Mouse (Mus musculus) CH12.LX (cell line): Measurements from ENCODE around the gene Gmds. TPM values are rescaled to one million over a fixed set of nuclear protein-coding genes. Genes with fewer than 3 reads are reported as not detected.
A peak's percentile ranks its signal among the peaks of the same experiment; 100 is the strongest.

ENCODE experiments used
- DNase-seq: peaks from one replicate; pipeline ENCODE4 v3.0.0-alpha.2; 2013; ENCODE audit errors: extremely low read depth
- H3K27ac ChIP-seq: 2 replicates; pipeline ENCODE4 v1.5.1; 2012; ENCODE audit warnings: low read depth, mild to moderate bottlenecking, control low read depth, moderate library complexity; ENCODE audit not compliant: insufficient read depth
- H3K27me3 ChIP-seq: replicated peaks from 2 replicates; pipeline ENCODE3; 2012; ENCODE audit warnings: inconsistent platforms
- H3K36me3 ChIP-seq, 2 experiments: replicated peaks in 1 of 2; 2 replicates each; pipeline versions ENCODE3 to v1.6.1; 2012; ENCODE audit warnings: inconsistent platforms in 1 of 2, low read length in 1 of 2, mild to moderate bottlenecking in 1 of 2, mixed read lengths in 1 of 2, moderate library complexity in 1 of 2; ENCODE audit not compliant: control insufficient read depth in 1 of 2, insufficient read depth in 1 of 2
- H3K4me1 ChIP-seq, 2 experiments: 2 replicates each; pipeline ENCODE4 v1.6.1; 2012; ENCODE audit warnings: inconsistent platforms in 1 of 2, moderate library complexity in 1 of 2; ENCODE audit not compliant: insufficient read depth in 2 of 2, control insufficient read depth in 1 of 2
- H3K4me2 ChIP-seq: 2 replicates; pipeline ENCODE4 v1.6.1; 2012; ENCODE audit warnings: low read depth, mild to moderate bottlenecking, control low read depth; ENCODE audit not compliant: poor library complexity, insufficient read depth, severe bottlenecking
- H3K4me3 ChIP-seq, 3 experiments: fragments of 150-350 bp in 1 of 3; sonication (generic) in 1 of 3; replicated peaks in 1 of 3; 2 replicates each; pipeline versions ENCODE3 to v1.5.1; 2011 to 2012; ENCODE audit warnings: low read depth in 2 of 3, low read length in 2 of 3, mild to moderate bottlenecking in 2 of 3, moderate library complexity in 2 of 3, control low read depth in 1 of 3, improper control_type of control experiment in 1 of 3, inconsistent platforms in 1 of 3, mixed read lengths in 1 of 3; ENCODE audit not compliant: poor library complexity in 1 of 3
- H3K79me2 ChIP-seq: replicated peaks from 2 replicates; pipeline ENCODE4 v1.6.1; 2012; ENCODE audit warnings: mild to moderate bottlenecking, moderate library complexity; ENCODE audit not compliant: control insufficient read depth, poor library complexity, insufficient read depth, severe bottlenecking; ENCODE audit errors: extremely low read depth
- H3K9ac ChIP-seq: 2 replicates; pipeline ENCODE4 v1.6.1; 2012; ENCODE audit warnings: low read depth, mild to moderate bottlenecking, control low read depth, moderate library complexity; ENCODE audit not compliant: insufficient read depth
- H3K9me3 ChIP-seq: replicated peaks from 2 replicates; pipeline ENCODE3; 2012; ENCODE audit warnings: low read length, inconsistent platforms, mixed read lengths
- CHD2 ChIP-seq: IDR thresholded peaks from 2 replicates; pipeline ENCODE4 v1.6.1; 2011; ENCODE audit warnings: low read length, improper control_type of control experiment
- E2F4 ChIP-seq: IDR thresholded peaks from 2 replicates; pipeline ENCODE4 v1.6.1; 2011; ENCODE audit warnings: low read depth, low read length, improper control_type of control experiment; ENCODE audit not compliant: insufficient replicate concordance
- EP300 ChIP-seq: IDR thresholded peaks from 2 replicates; pipeline ENCODE4 v1.6.1; 2011; ENCODE audit warnings: low read length, improper control_type of control experiment
- ETS1 ChIP-seq: conservative IDR thresholded peaks from 2 replicates; pipeline ENCODE4 v1.6.1; 2012; ENCODE audit warnings: low read depth, mild to moderate bottlenecking, inconsistent platforms, low read length, improper control_type of control experiment, moderate library complexity
- GABPA ChIP-seq: IDR thresholded peaks from 2 replicates; pipeline ENCODE4 v1.6.1; 2012; ENCODE audit warnings: low read depth, low read length, improper control_type of control experiment, inconsistent platforms; ENCODE audit not compliant: insufficient replicate concordance
- JUN ChIP-seq: IDR thresholded peaks from 2 replicates; pipeline ENCODE4 v1.6.1; 2011; ENCODE audit warnings: low read depth, mild to moderate bottlenecking, low read length, improper control_type of control experiment, moderate library complexity; ENCODE audit not compliant: insufficient read depth
- JUND ChIP-seq: conservative IDR thresholded peaks from 2 replicates; pipeline ENCODE4 v1.6.1; 2011; ENCODE audit warnings: low read depth, low read length, improper control_type of control experiment
- MAFK ChIP-seq: IDR thresholded peaks from 2 replicates; pipeline ENCODE4 v1.6.1; 2011; ENCODE audit warnings: low read length, improper control_type of control experiment; ENCODE audit not compliant: insufficient replicate concordance
- MXI1 ChIP-seq: IDR thresholded peaks from 2 replicates; pipeline ENCODE4 v1.6.1; 2011; ENCODE audit warnings: mild to moderate bottlenecking, low read depth, low read length, improper control_type of control experiment
- NELFE ChIP-seq: IDR thresholded peaks from 2 replicates; pipeline ENCODE4 v1.6.1; 2011; ENCODE audit warnings: low read depth, low read length, improper control_type of control experiment
- NRF1 ChIP-seq: IDR thresholded peaks from 2 replicates; pipeline ENCODE4 v1.6.1; 2014; ENCODE audit warnings: low read depth, mild to moderate bottlenecking, inconsistent platforms, low read length, improper control_type of control experiment, moderate library complexity
- POLR2AphosphoS2 ChIP-seq: IDR thresholded peaks from 2 replicates; pipeline ENCODE4 v1.6.1; 2011; ENCODE audit warnings: low read depth, low read length, improper control_type of control experiment
- SIN3A ChIP-seq: IDR thresholded peaks from 2 replicates; pipeline ENCODE4 v1.6.1; 2012; ENCODE audit warnings: low read length, improper control_type of control experiment, inconsistent platforms
- USF2 ChIP-seq: conservative IDR thresholded peaks from 2 replicates; pipeline ENCODE4 v1.6.1; 2011; ENCODE audit warnings: low read depth, low read length, improper control_type of control experiment
- dilution Hi-C: fragments of 300-500 bp; cut with MboI; formaldehyde crosslinking; loops from 2 replicates; pipeline ENCODE4 v1.14.3; 2020; ENCODE audit warnings: low sequenced_read_pairs; ENCODE audit not compliant: extremely low pct_unique_long_range_greater_than_20kb, extremely low pct_ligation_motif_present
- in situ Hi-C: fragments of 300-500 bp; cut with MboI; formaldehyde crosslinking; loops from 3 replicates; pipeline ENCODE4 v1.14.3; 2019; ENCODE audit warnings: low sequenced_read_pairs, low pct_ligation_motif_present, low pct_unique_long_range_greater_than_20kb, mixed read lengths
- polyA plus RNA-seq: library from polyadenylated mRNA; unstranded; fragments of >175 nt; gene quantifications from 2 replicates; pipeline ENCODE4 v1.2.1, GENCODE M21; 2012; ENCODE audit warnings: low read depth; ENCODE audit not compliant: insufficient read length
- total RNA-seq, 2 experiments: library from RNA; depleted of rRNA; stranded (reverse); fragments of 300-350 nt in 1 of 2; fragments of >200 nt in 1 of 2; gene quantifications; 2 replicates each; pipeline ENCODE4 v1.2.3; 2012 to 2014

The Gmds gene
- total and polyA plus RNA-seq, 3 experiments: 11.0 to 19.3 (median 15.1) TPM

DNA sequence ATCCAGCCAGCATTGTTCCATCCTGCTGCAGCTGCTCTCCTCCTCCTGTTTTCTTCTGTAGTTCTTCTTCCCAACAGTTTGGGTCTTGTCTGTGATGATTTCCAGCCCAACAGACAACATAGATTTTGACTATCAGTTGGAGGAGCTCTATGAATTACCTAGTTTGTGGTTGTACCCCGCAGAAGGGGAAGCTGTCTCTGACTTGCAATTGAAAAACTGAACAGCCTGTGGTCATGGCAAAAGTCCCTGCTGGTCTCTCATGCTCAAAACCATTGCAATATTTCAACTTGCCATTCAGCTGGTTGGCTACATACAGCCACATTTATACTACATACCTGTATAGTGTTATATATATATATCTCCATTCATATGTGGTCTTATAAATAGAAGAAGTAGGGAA, 40.1 kb upstream of the Gmds start:
- in situ Hi-C loops (no loop called here), dilution Hi-C loops (no loop called here)
- Histone ChIP-seq H3K4me2 (no peak overlapping the region), H3K9ac (no peak overlapping the region), H3K36me3 (no peaks in the 10 kb centered on the region), H3K4me1 (peaks cover 0 to 5% of the 10 kb centered on the region in 2 experiments; a peak in 2 of 4 replicates), H3K27ac (no peak overlapping the region), H3K9me3 (no peaks in the 10 kb centered on the region), H3K27me3 (no peaks in the 10 kb centered on the region), H3K4me3 (no peak overlapping the region), H3K79me2 (no peaks in the 10 kb centered on the region)
- no peak for TF ChIP-seq GABPA
- TF ChIP-seq MXI1: no peak
- TF ChIP-seq E2F4: no peak
- TF ChIP-seq EP300: no peak
- TF ChIP-seq USF2: no peak
- peak; percentile 12 for DNase-seq

DNA sequence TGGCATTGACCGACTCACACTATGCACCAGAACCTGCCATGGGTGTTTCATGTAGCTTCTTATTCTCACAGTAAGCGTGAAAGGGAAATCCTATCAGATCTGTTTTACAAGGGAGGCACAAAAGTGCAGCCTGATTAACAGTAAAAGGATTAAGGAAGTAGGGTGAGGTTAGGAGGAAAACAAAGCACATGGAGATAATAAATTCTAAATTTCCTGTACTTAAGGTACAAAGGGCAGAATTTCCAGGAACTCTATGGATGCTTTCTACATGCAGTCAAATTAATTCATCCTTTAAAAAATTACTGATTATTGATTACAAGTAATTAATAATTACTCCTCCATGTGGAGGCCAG, 34.0 kb upstream of the Gmds start:
- dilution Hi-C loops: no loop called here
- no peaks in the 10 kb centered on the region for H3K4me1 ChIP-seq
- H3K9ac ChIP-seq: no peak overlapping the region
- no peaks in the 10 kb centered on the region for H3K79me2 ChIP-seq
- DNase-seq: no peak
- no peaks in the 10 kb centered on the region for H3K9me3 ChIP-seq
- TF ChIP-seq SIN3A: no peak
- TF ChIP-seq ETS1: no peak
- no peak for TF ChIP-seq POLR2AphosphoS2
- no peak for TF ChIP-seq NELFE
- TF ChIP-seq CHD2: no peak
- TF ChIP-seq JUND: no peak
- TF ChIP-seq JUN: no peak
- no peak for TF ChIP-seq NRF1
- TF ChIP-seq MAFK: no peak
- no peak overlapping the region for H3K4me3 ChIP-seq
- no peak overlapping the region for H3K4me2 ChIP-seq
- H3K27ac ChIP-seq: no peak overlapping the region
- H3K36me3 ChIP-seq: no peaks in the 10 kb centered on the region
- in situ Hi-C loops: no loop called here
- H3K27me3 ChIP-seq: no peaks in the 10 kb centered on the region

GRCm38 (mm10) chr13:32371874-32372530, 33.5 kb upstream of the Gmds start:
- DNase-seq: no peak
- Histone ChIP-seq H3K36me3 (no peaks in the 10 kb centered on the region), H3K4me2 (no peak overlapping the region), H3K4me3 (no peak overlapping the region), H3K9ac (no peak overlapping the region), H3K27me3 (no peaks in the 10 kb centered on the region), H3K27ac (no peak overlapping the region), H3K79me2 (no peaks in the 10 kb centered on the region), H3K4me1 (no peaks in the 10 kb centered on the region), H3K9me3 (no peaks in the 10 kb centered on the region)
- in situ Hi-C loops (no loop called here), dilution Hi-C loops (no loop called here)
- no peak for TF ChIP-seq CHD2
